8 mouse cellular contexts compared by ENCODE assay signal in genomic region chr10:42972504-42973172, GRCm38 (mm10).
DNase-seq lines count a peak whose midpoint lies in the region; ATAC-seq and TF ChIP-seq lines count a peak whose summit lies in the region.

No protein-coding gene starts in this region.

- POLR2A ChIA-PET in Patski (lab: Charles Lee): no interaction called here

- 30% methylated on average over 18 of the region's 18 CpGs for WGBS in forebrain, embryonic 16.5 days

- TF ChIP-seq CTCF in Patski (IDR thresholded peaks at IDR 0.05): peak; percentile 66

- no peak for ATAC-seq in Patski
- ATAC-seq in forebrain, embryonic 16.5 days: peak; percentile 79
- ATAC-seq in erythroid progenitor cell, adult 5-6 weeks (replicated peaks; ENCODE audit: low FRiP score, poor library complexity, severe bottlenecking): no peak

- H3K27me3 ChIP-seq in Patski: peaks cover 5% of the 10 kb centered on the region
- H3K27me3 ChIP-seq in forebrain, embryonic 16.5 days (replicated peaks; ENCODE audit: control insufficient read depth, insufficient read depth, low read length): no peaks in the 10 kb centered on the region

- H3K4me1 ChIP-seq in forebrain, embryonic 16.5 days (replicated peaks; ENCODE audit: control insufficient read depth, insufficient read depth, low read length): peaks cover 12% of the 10 kb centered on the region; the same call in 1 of the 2 replicates

- DNase-seq in Patski (ENCODE audit: low read depth, low spot score): no peak
- DNase-seq in cerebellum, adult 11 months: peak; percentile 18
- peak; percentile 46 to 69 for DNase-seq in heart, postnatal 36 days
- peak; percentile 92 to 93 for DNase-seq in kidney, postnatal 4 days
- DNase-seq in lung, postnatal 36 days: peak; percentile 76
- DNase-seq in right cerebral cortex, adult 2 months (ENCODE audit: low spot score in 2 of 2): peak; percentile 56 to 72

- no peaks in the 10 kb centered on the region for H3K36me3 ChIP-seq in forebrain, embryonic 16.5 days (ENCODE audit: control insufficient read depth, insufficient read depth)

- CTCF ChIA-PET in Patski (lab: Charles Lee): no interaction called here

- intact Hi-C loops in heart, postnatal 36 days (cut with DNase I): no loop called here

- no peak overlapping the region for H3K4me2 ChIP-seq in forebrain, embryonic 16.5 days (ENCODE audit: low read length)

- in situ Hi-C loops in Patski (cut with MboI; ENCODE audit: low pct_unique_long_range_greater_than_20kb): no loop called here

- H3K27ac ChIP-seq in forebrain, embryonic 16.5 days (ENCODE audit: low read length): no peak overlapping the region

- no peak overlapping the region for H3K4me3 ChIP-seq in forebrain, embryonic 16.5 days (replicated peaks; ENCODE audit: low read length)

- no peak overlapping the region for H3K9ac ChIP-seq in forebrain, embryonic 16.5 days (replicated peaks; ENCODE audit: low read depth, low read length)

- H3K9me3 ChIP-seq in forebrain, embryonic 16.5 days (ENCODE audit: control insufficient read depth, low read length): no peaks in the 10 kb centered on the region
